Mouse (Mus musculus) embryonic fibroblast, embryonic 13.5 days (primary cell): ENCODE measurements at regions not wholly inside any gene's neighbourhood (a gene's known extent, or its start where the extent isn't known, plus 50 kb on each side); places are given as distances from the start of the nearest gene placed in this dataset.

Experiments used
- CTCF ChIP-seq: IDR thresholded peaks from 2 replicates; pipeline ENCODE4 v1.5.1; 2011; ENCODE audit warnings: mild to moderate bottlenecking, control low read depth, low read length, moderate library complexity, borderline replicate concordance; ENCODE audit not compliant: insufficient read depth
- POLR2A ChIP-seq: IDR thresholded peaks from 2 replicates; pipeline ENCODE4 v1.6.1; 2011; ENCODE audit warnings: low read depth, mild to moderate bottlenecking, control low read depth, low read length, moderate library complexity

DNA sequence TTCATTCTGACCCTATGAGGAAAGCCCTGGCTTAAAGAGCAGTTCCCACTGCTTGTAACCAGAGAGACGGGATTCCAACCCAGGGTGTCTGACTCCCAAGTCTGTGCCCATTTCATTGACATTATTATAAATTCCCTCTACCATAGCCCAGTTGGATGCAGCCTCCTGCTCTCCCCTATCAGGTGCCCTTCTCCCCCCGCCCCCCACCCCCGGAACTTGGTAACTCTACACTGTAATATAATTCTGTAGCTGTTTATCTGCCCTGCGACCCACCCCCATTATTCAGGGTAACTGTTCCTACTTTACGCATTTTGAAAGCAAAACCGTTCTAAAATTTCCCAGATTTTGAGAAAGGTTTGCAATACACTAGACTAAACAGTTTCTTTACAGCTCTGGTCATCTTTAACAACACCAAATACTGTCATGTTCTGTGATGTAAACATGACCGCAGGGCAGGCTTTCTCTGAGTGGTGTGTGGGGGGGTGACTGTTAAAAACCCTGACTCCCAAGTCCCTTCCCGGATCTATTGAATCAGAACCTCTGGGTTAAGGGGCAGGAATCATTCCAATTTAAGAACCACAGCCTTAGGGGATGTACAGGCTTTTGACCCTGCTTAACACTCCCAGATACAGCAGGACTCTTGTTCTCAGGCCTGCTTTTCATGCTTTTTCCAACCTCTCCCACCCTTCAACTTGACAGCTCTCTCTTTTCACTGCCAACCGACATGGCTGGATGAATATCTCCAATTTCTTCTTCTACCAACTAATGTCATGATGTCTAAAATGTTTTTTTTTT lies 283.8 kb downstream of the Dhx15 start:
- TF ChIP-seq CTCF (no peak), POLR2A (no peak)
